Comparison of ENCODE assay signal across 9 mouse cellular contexts in genomic region chr17:35484066-35484465, GRCm38 (mm10). TPM values are rescaled to one million over a fixed set of nuclear protein-coding genes. Genes with fewer than 3 reads are reported as not detected.
DNase-seq lines count a peak whose midpoint lies in the region; ATAC-seq lines count a peak whose summit lies in the region.
"Had no signal": no experiment of that assay in that cellular context is flagged by ENCODE, and none has a peak within 500 bp of the region (broad histone marks: within the 10 kb centered on the region; RNA-seq: fewer than 3 reads in every experiment).

No protein-coding gene starts in this region.

- H3K9me3 ChIP-seq in midbrain, embryonic 11.5 days (ENCODE audit: control insufficient read depth, low read length) = no peaks in the 10 kb centered on the region
- H3K9me3 ChIP-seq in midbrain, embryonic 13.5 days = no peaks in the 10 kb centered on the region
- H3K9me3 ChIP-seq in embryonic facial prominence, embryonic 14.5 days (ENCODE audit: control insufficient read depth, low read length) = no peaks in the 10 kb centered on the region
- H3K9me3 ChIP-seq in liver, embryonic 16.5 days (replicated peaks; ENCODE audit: control insufficient read depth, low read length) = no peaks in the 10 kb centered on the region

- no peak overlapping the region for H3K27ac ChIP-seq in midbrain, embryonic 11.5 days (ENCODE audit: low read depth, low read length)
- no peak overlapping the region for H3K27ac ChIP-seq in midbrain, embryonic 13.5 days
- H3K27ac ChIP-seq in embryonic facial prominence, embryonic 14.5 days (replicated peaks; ENCODE audit: low read depth, low read length) = no peak overlapping the region
- H3K27ac ChIP-seq in liver, embryonic 16.5 days (ENCODE audit: low read length) = no peak overlapping the region

- peak; percentile 92 for DNase-seq in midbrain, embryonic 11.5 days (ENCODE audit: low spot score, missing footprints)
- DNase-seq in adrenal gland, postnatal 14 days = peak; percentile 84
- peak; percentile 38 for DNase-seq in embryonic facial prominence, embryonic 14.5 days (ENCODE audit: low spot score)
- peak; percentile 62 for DNase-seq in kidney, adult 9 months
- peak; percentile 66 to 68 for DNase-seq in right cerebral cortex, adult 2 months (ENCODE audit: low spot score in 2 of 2)
- peak; percentile 39 to 71 for DNase-seq in urinary bladder, postnatal 4 days (ENCODE audit: low spot score in 2 of 2)

- H3K27me3 ChIP-seq in midbrain, embryonic 11.5 days (ENCODE audit: control insufficient read depth, insufficient read depth, low read length) = no peaks in the 10 kb centered on the region
- 0 out of 2 replicates have a peak, but pooled peaks cover 2% of the 10 kb centered on the region for H3K27me3 ChIP-seq in midbrain, embryonic 13.5 days
- no peaks in the 10 kb centered on the region for H3K27me3 ChIP-seq in embryonic facial prominence, embryonic 14.5 days (replicated peaks; ENCODE audit: control insufficient read depth, insufficient read depth, low read length)
- no peaks in the 10 kb centered on the region for H3K27me3 ChIP-seq in liver, embryonic 16.5 days (ENCODE audit: control insufficient read depth, insufficient read depth, low read depth, low read length)

- no peak for ATAC-seq in midbrain, embryonic 11.5 days (ENCODE audit: low FRiP score)
- ATAC-seq in midbrain, embryonic 13.5 days = no peak
- ATAC-seq in embryonic facial prominence, embryonic 14.5 days (ENCODE audit: low read depth) = 0 out of 2 replicates have a peak, but pooled peaks have one; percentile 53
- peak; percentile 5; the same call in 1 of the 2 replicates for ATAC-seq in liver, embryonic 16.5 days (ENCODE audit: low read depth)

- 2% methylated on average over 9 of the region's 9 CpGs for WGBS in midbrain, embryonic 11.5 days
- WGBS in midbrain, embryonic 13.5 days = 0% methylated on average over 9 of the region's 9 CpGs
- WGBS in embryonic facial prominence, embryonic 14.5 days = under 1% methylated on average over 9 of the region's 9 CpGs
- WGBS in liver, embryonic 16.5 days (ENCODE audit: insufficient replicate concordance) = 2% methylated on average over 9 of the region's 9 CpGs

- H3K36me3 ChIP-seq in midbrain, embryonic 11.5 days (ENCODE audit: control insufficient read depth, insufficient read depth, low read length) = no peaks in the 10 kb centered on the region
- no peaks in the 10 kb centered on the region for H3K36me3 ChIP-seq in midbrain, embryonic 13.5 days
- no peaks in the 10 kb centered on the region for H3K36me3 ChIP-seq in embryonic facial prominence, embryonic 14.5 days (ENCODE audit: control insufficient read depth, insufficient read depth, low read length)
- H3K36me3 ChIP-seq in liver, embryonic 16.5 days (ENCODE audit: control insufficient read depth, insufficient read depth) = no peaks in the 10 kb centered on the region

- H3K4me2 ChIP-seq in midbrain, embryonic 11.5 days = no peak overlapping the region
- H3K4me2 ChIP-seq in midbrain, embryonic 13.5 days (replicated peaks) = no peak overlapping the region
- no peak overlapping the region for H3K4me2 ChIP-seq in embryonic facial prominence, embryonic 14.5 days (ENCODE audit: low read depth, low read length)
- no peak overlapping the region for H3K4me2 ChIP-seq in liver, embryonic 16.5 days (ENCODE audit: low read depth, low read length)

- no peak overlapping the region for H3K9ac ChIP-seq in midbrain, embryonic 11.5 days (ENCODE audit: low read length)
- H3K9ac ChIP-seq in midbrain, embryonic 13.5 days (replicated peaks) = no peak overlapping the region
- no peak overlapping the region for H3K9ac ChIP-seq in embryonic facial prominence, embryonic 14.5 days (ENCODE audit: low read depth, low read length)
- no peak overlapping the region for H3K9ac ChIP-seq in liver, embryonic 16.5 days (ENCODE audit: low read depth, low read length)

- no peak overlapping the region for H3K4me3 ChIP-seq in midbrain, embryonic 11.5 days (ENCODE audit: low read depth, low read length)
- no peak overlapping the region for H3K4me3 ChIP-seq in midbrain, embryonic 13.5 days (replicated peaks)
- no peak overlapping the region for H3K4me3 ChIP-seq in embryonic facial prominence, embryonic 14.5 days (ENCODE audit: low read depth, low read length)
- H3K4me3 ChIP-seq in liver, embryonic 16.5 days (ENCODE audit: low read depth, low read length) = no peak overlapping the region

- H3K4me1 ChIP-seq in midbrain, embryonic 11.5 days (ENCODE audit: control insufficient read depth, insufficient read depth, low read length) = no peaks in the 10 kb centered on the region
- no peaks in the 10 kb centered on the region for H3K4me1 ChIP-seq in midbrain, embryonic 13.5 days (replicated peaks)
- H3K4me1 ChIP-seq in embryonic facial prominence, embryonic 14.5 days (ENCODE audit: control insufficient read depth, insufficient read depth, low read length) = no peaks in the 10 kb centered on the region
- H3K4me1 ChIP-seq in liver, embryonic 16.5 days (ENCODE audit: control insufficient read depth, low read depth, low read length) = no peaks in the 10 kb centered on the region

RNA-seq across cellular contexts. Expression of gene H2-Q10, which starts 14.2 kb away (rescaled TPM):
- 0.11 and 0.12 TPM in 2 replicates for polyA plus RNA-seq in midbrain, embryonic 11.5 days (2014; fragmentation: Nextera tagmentation; extraction: Ambion mirVana)
- polyA plus RNA-seq in midbrain, embryonic 13.5 days (2015; fragmentation: Nextera tagmentation; extraction: Ambion mirVana) = 0.09 and 0.69 TPM in 2 replicates
- 4.4 and 61.3 TPM in 2 replicates for total RNA-seq in adrenal gland, postnatal 14 days (2021)
- polyA plus RNA-seq in embryonic facial prominence, embryonic 14.5 days (2014; fragmentation: Nextera tagmentation; extraction: Ambion mirVana) = 0.35 TPM in 1 of 2 replicates, not detected in the other
- 377 and 430 TPM in 2 replicates for polyA plus RNA-seq in liver, embryonic 16.5 days (2015; fragmentation: Nextera tagmentation; extraction: Ambion mirVana)

RNA-seq across cellular contexts. Expression of gene Pou5f1, which starts 21.8 kb away (rescaled TPM):
- not detected in 2 replicates for polyA plus RNA-seq in midbrain, embryonic 11.5 days (2014; fragmentation: Nextera tagmentation; extraction: Ambion mirVana)
- not detected in 2 replicates for polyA plus RNA-seq in midbrain, embryonic 13.5 days (2015; fragmentation: Nextera tagmentation; extraction: Ambion mirVana)
- total RNA-seq in adrenal gland, postnatal 14 days (2021) = 0.26 and 0.45 TPM in 2 replicates
- polyA plus RNA-seq in embryonic facial prominence, embryonic 14.5 days (2014; fragmentation: Nextera tagmentation; extraction: Ambion mirVana) = not detected in 2 replicates
- polyA plus RNA-seq in liver, embryonic 16.5 days (2015; fragmentation: Nextera tagmentation; extraction: Ambion mirVana) = not detected in 2 replicates
- polyA plus RNA-seq: neural tube, embryonic 14.5 days had no signal

RNA-seq across cellular contexts. Expression of gene Tcf19, which starts 32.6 kb away (rescaled TPM):
- polyA plus RNA-seq in midbrain, embryonic 11.5 days (2014; fragmentation: Nextera tagmentation; extraction: Ambion mirVana) = 56.7 and 57.7 TPM in 2 replicates
- 23.1 and 23.2 TPM in 2 replicates for polyA plus RNA-seq in midbrain, embryonic 13.5 days (2015; fragmentation: Nextera tagmentation; extraction: Ambion mirVana)
- 19.9 and 21.4 TPM in 2 replicates for total RNA-seq in adrenal gland, postnatal 14 days (2021)
- 82.9 and 83.2 TPM in 2 replicates for polyA plus RNA-seq in embryonic facial prominence, embryonic 14.5 days (2014; fragmentation: Nextera tagmentation; extraction: Ambion mirVana)
- polyA plus RNA-seq in liver, embryonic 16.5 days (2015; fragmentation: Nextera tagmentation; extraction: Ambion mirVana) = 39.5 and 40.2 TPM in 2 replicates

RNA-seq across cellular contexts. Expression of gene Cchcr1, which starts 32.8 kb away (rescaled TPM):
- 8.9 and 10.8 TPM in 2 replicates for polyA plus RNA-seq in midbrain, embryonic 11.5 days (2014; fragmentation: Nextera tagmentation; extraction: Ambion mirVana)
- polyA plus RNA-seq in midbrain, embryonic 13.5 days (2015; fragmentation: Nextera tagmentation; extraction: Ambion mirVana) = 6.5 and 8.4 TPM in 2 replicates
- 12.0 and 14.3 TPM in 2 replicates for total RNA-seq in adrenal gland, postnatal 14 days (2021)
- polyA plus RNA-seq in embryonic facial prominence, embryonic 14.5 days (2014; fragmentation: Nextera tagmentation; extraction: Ambion mirVana) = 10.5 and 12.2 TPM in 2 replicates
- 7.5 and 8.2 TPM in 2 replicates for polyA plus RNA-seq in liver, embryonic 16.5 days (2015; fragmentation: Nextera tagmentation; extraction: Ambion mirVana)

RNA-seq across cellular contexts. Expression of gene H2-Q7, which starts 45.1 kb away (rescaled TPM):
- 9.3 and 10.0 TPM in 2 replicates for polyA plus RNA-seq in midbrain, embryonic 11.5 days (2014; fragmentation: Nextera tagmentation; extraction: Ambion mirVana)
- polyA plus RNA-seq in midbrain, embryonic 13.5 days (2015; fragmentation: Nextera tagmentation; extraction: Ambion mirVana) = 2.5 TPM in 2 replicates
- total RNA-seq in adrenal gland, postnatal 14 days (2021) = 2.7 and 11.1 TPM in 2 replicates
- polyA plus RNA-seq in embryonic facial prominence, embryonic 14.5 days (2014; fragmentation: Nextera tagmentation; extraction: Ambion mirVana) = 2.1 and 2.4 TPM in 2 replicates
- polyA plus RNA-seq in liver, embryonic 16.5 days (2015; fragmentation: Nextera tagmentation; extraction: Ambion mirVana) = 16.0 and 16.6 TPM in 2 replicates

Comparison
In these comparisons a context has a peak if more than half of its experiments do, and no peak if none do; other contexts are left out.
1. ATAC-seq: peak in embryonic facial prominence, embryonic 14.5 days (single experiment) and liver, embryonic 16.5 days (single experiment); none in midbrain, embryonic 11.5 days (single experiment) and midbrain, embryonic 13.5 days (single experiment).
2. DNase-seq: peak in every context shown above with its lines; median percentile 92 in midbrain, embryonic 11.5 days; 84 in adrenal gland, postnatal 14 days; 67 in right cerebral cortex, adult 2 months; 62 in kidney, adult 9 months; 55 in urinary bladder, postnatal 4 days; 38 in embryonic facial prominence, embryonic 14.5 days.
3. RNA of gene H2-Q10, which starts 14.2 kb away (polyA plus RNA-seq): 377 to 430 TPM in liver, embryonic 16.5 days; 0.09 to 0.69 TPM in midbrain, embryonic 13.5 days, 0.35 TPM in embryonic facial prominence, embryonic 14.5 days and 0.11 to 0.12 TPM in midbrain, embryonic 11.5 days; every median in the first group is over 100 times any median in the second.